Mouse (Mus musculus) left cerebral cortex, postnatal 10 days (tissue): ENCODE data around the gene Castor2. TPM values are rescaled to one million over a fixed set of nuclear protein-coding genes. Genes with fewer than 3 reads are reported as not detected.

Experiments used
- DNase-seq, 2 experiments: peaks; one replicate each; pipeline ENCODE4 v3.0.0; 2021 to 2022; ENCODE audit warnings: low spot score in 2 of 2, mixed read lengths in 1 of 2; ENCODE audit errors: extremely low spot score in 1 of 2
- intact Hi-C: fragments of 180-260 bp; cut with DNase I; formaldehyde crosslinking; loops from one replicate; pipeline ENCODE4 v1.15.1; 2025
- total RNA-seq, 2 experiments: library from RNA; stranded (reverse); gene quantifications; 2 replicates each; pipeline ENCODE4 v1.2.3; 2021

Castor2 gene
- total RNA-seq, 2 experiments from 2014 or later: 54.9 to 57.6 TPM

DNA sequence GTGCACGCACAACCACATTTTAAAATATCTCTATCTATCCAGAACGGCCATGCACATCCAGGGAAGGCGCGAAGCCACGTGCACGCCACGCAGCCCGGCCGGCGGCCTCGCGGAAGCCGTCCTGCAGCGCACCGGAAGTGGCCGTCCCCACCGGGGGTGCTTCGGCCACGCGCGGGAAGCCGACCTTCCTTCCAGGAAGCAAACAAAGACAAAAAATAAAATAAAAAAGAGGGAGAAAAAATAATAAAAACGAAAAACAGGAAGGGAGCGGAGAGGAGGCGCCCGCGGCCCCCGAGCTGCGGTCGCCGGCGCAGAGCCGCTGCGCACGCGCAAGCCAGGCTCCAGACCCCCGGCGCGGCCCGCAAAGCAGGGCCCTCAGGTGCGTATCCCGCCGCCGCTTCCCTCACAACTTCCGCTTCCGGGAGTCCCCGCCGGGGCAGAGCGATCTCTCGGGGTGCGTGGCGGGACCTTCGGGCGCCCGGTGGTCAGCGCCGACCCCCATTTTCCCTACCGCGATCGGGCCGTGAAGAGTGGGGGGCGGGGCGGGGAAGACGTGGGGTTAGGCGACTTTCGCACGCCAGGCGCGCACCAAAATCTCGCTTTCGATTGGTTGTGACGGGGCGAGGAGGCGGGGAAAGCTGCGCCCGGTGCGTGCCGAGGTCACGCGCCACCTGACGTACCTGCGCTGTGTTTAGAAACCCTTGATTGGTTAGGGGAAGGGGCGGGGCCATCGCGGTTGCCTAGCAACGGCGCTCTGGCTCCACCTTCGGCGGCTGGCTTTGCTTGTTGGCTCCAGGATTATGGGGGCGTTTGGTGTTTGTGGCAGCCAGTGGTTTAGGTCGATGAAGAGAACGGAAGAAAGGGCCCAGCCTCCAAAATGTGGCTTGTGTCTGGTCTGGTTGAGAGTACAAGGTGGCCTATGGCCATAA is 84.6 kb downstream of the Castor2 start, which contains the start of gene Gtf2ird2:
Gtf2ird2 (plus strand) TSS at position 140 of the 929 bp plus-strand sequence.
- intact Hi-C loops: no loop called here
- peak; percentile 99 for DNase-seq

GRCm38 (mm10) chr5:134186059-134186458 is 86.5 kb downstream of the Castor2 start:
- intact Hi-C loops: loop anchor here (5.0 kb wide), 1 partner anchor 46 kb away; no protein-coding TSS in a partner anchor

DNA sequence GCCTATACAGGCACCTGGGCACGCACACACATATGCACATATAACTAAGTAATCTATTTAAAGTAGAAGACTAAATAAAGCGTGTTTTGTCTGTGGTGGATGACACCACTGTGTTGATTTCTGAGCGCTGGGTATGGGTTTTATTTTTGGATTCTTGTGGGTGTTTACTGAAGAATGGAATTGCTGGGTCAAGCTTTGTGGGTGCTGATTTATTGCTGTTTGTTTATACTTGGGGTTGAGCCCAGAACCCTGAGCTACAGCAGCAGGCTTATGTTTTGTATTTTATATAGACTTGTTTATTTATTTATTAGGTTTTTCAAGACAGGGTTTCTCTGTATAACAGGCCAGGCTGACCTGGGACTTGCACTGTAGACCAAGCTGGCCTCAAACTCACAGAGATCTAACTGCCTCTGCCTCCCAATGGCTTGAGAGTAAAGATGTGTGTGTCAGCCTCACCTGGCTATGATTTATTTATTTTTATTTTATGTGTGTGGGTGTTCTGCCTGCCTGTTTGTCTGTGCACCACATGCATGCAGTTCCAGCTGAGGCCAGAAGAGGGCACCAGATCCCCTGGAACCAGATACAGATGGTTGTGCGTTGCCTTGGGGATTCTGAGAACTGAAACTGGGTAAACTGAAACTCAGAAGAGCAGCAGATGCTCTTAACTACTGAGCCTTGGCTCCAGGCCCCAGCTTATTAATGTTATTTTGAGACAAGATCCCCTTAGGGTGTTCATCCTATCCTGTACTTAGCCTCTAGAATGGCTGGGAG is 87.6 kb downstream of the Castor2 start:
- DNase-seq: peak in 1 of 2 experiments; percentile 55
- intact Hi-C loops: loop anchor here (5.0 kb wide), 1 partner anchor 45 kb away; no protein-coding TSS in a partner anchor

More at GRCm38 (mm10) chr5:134186059-134186458, 86.5 kb downstream of the Castor2 start:
- no peak for DNase-seq

DNA sequence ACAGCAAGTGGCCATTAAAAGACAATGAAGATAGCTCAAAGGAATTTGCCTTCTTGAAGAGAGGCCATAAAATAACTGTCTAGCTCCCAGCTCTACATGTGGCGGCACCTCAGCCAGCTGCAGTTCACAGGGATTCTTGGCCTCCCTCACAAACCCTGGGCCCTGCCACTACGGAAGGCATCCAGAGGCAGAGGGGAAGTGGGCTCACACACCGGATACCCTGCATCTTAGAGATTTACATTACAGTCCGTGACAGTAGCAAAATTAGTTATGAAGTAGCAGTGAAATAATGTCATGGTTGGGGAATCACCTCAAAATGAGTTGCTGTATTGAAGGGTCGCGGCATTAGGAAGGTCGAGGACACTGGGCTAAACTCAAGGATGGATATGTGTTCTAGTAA is 89.1 kb downstream of the Castor2 start:
- intact Hi-C loops: loop anchor here (5.0 kb wide), 1 partner anchor 44 kb away; no protein-coding TSS in a partner anchor

GRCm38 (mm10) chr5:134193664-134194063 is 94.2 kb downstream of the Castor2 start:
- DNase-seq: no peak
- intact Hi-C loops: no loop called here

More for the DNA sequence above, 89.1 kb downstream of the Castor2 start:
- no peak for DNase-seq

Other genes starting within 250 kb of the Castor2 start
- 10 to 100 TPM; 18.4 to 21.1 TPM for gene Rcc1l, start 77.1 kb downstream of the Castor2 start, total RNA-seq
- 10 to 100 TPM; 14.1 to 16.5 TPM for gene Gtf2ird2, start 84.3 kb downstream of the Castor2 start, total RNA-seq
- 1 to 10 TPM; 5.7 to 8.3 TPM for gene Ncf1, start 129.9 kb downstream of the Castor2 start, total RNA-seq
- 100 to 1,000 TPM; 186 to 207 TPM for gene Gtf2i, start 215.0 kb downstream of the Castor2 start, total RNA-seq